Mouse (Mus musculus): Measurements from ENCODE around the gene Mbd3l2. TPM values are rescaled to one million over a fixed set of nuclear protein-coding genes. Genes with fewer than 3 reads are reported as not detected.
"Not testable (repeated sequence)": the region's sequence is repeated elsewhere in the genome, so short reads cannot be mapped to it uniquely, and the experiment has no call there.

Mbd3l2 gene
- total RNA-seq (2021), result not detected
- long read RNA-seq, experiment 1, result 0 reads
- long read RNA-seq, experiment 2, result 0 reads

GRCm38 (mm10) chr9:18430354-18430753 is at the start of gene Mbd3l2:
Gene Mbd3l2 (plus strand): TSS chr9:18430654.
- DNase-seq, result no peak
- intact Hi-C loops (cut with DNase I), result no loop called here

- peak; percentile 34 to 47 for DNase-seq
- intact Hi-C loops (cut with DNase I), result no loop called here
These were observed 44.7 kb upstream of the Mbd3l2 start for GRCm38 (mm10) chr9:18385782-18386181.

DNA sequence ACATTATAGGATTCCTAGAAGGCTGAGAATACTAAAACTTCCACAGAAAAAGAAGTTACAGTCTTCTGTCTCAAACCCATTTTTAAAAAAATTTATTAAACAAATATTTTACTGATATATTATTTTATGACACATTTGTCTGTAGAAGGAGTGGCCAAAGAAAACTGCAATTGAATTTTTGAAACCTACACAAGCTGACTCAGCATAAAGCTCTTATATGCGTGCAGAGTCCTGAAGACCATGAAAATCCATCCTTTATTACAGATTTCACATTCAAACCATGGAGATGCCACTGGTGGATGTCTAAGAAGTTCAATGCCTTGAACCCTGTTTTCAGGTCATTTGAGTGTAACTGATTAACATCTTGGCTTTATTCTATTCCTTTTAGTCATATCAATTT is 30.8 kb upstream of the Mbd3l2 start:
- intact Hi-C loops (cut with DNase I), result no loop called here
- no peak for DNase-seq

GRCm38 (mm10) chr9:18402895-18403294 is 27.6 kb upstream of the Mbd3l2 start, which contains the start of gene Naalad2:
Gene Naalad2 (minus strand): TSS chr9:18402995.
- DNase-seq, result not testable (repeated sequence)

GRCm38 (mm10) chr9:18404118-18404517 is 26.3 kb upstream of the Mbd3l2 start, which contains the start of gene Ubtfl1:
Gene Ubtfl1 (plus strand): TSS chr9:18404418.
- intact Hi-C loops (cut with DNase I), result no loop called here

More at GRCm38 (mm10) chr9:18402895-18403294, 27.6 kb upstream of the Mbd3l2 start, which contains the start of gene Naalad2:
- intact Hi-C loops (cut with DNase I), result not testable (repeated sequence)

DNA sequence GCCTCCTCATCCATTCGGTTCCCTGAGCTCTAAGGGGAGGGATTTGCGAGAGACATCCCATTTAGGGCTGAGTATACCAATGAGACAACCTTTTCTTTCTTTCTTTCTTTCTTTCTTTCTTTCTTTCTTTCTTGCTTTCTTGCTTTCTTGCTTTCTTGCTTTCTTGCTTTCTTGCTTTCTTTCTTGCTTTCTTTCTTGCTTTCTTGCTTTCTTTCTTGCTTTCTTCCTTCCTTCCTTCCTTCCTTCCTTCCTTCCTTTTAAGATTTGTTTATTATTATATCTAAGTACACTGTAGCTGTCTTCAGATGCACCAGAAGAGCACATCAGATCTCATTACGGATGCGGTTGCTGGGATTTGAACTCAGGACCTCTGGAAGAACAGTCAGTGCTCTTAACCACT is 18.1 kb upstream of the Mbd3l2 start:
- DNase-seq; intact Hi-C loops (cut with DNase I): not testable (repeated sequence)

More at GRCm38 (mm10) chr9:18404118-18404517, 26.3 kb upstream of the Mbd3l2 start, which contains the start of gene Ubtfl1:
- DNase-seq, result no peak

GRCm38 (mm10) chr9:18431687-18432086 is 1.2 kb downstream of the Mbd3l2 start:
- intact Hi-C loops (cut with DNase I), result no loop called here
- peak; percentile 6 to 13 for DNase-seq

DNA sequence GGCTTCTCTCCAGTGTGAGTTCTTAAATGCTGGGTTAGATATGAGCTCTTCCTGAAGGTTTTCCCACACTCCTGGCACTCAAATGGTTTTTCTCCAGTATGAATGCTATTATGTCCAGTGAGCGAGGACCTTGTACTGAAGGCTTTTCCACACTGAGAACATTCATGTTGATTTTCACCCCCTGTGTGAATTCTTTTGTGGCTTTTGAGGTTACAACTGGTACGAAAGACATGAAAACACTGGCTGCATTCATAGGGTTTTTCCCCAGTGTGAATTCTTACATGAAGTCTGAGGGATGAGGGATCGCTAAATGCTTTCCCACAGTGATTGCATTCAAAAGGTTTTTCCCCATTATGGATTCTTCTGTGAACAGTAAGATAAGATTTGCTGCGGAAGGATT is 26.1 kb downstream of the Mbd3l2 start:
- no peak for DNase-seq
- intact Hi-C loops (cut with DNase I), result no loop called here

- intact Hi-C loops (cut with DNase I), result no loop called here
- no peak for DNase-seq
These were observed 36.9 kb downstream of the Mbd3l2 start for GRCm38 (mm10) chr9:18467350-18467749.

- DNase-seq, result no peak
- intact Hi-C loops (cut with DNase I), result no loop called here
These were observed 37.6 kb downstream of the Mbd3l2 start for GRCm38 (mm10) chr9:18468005-18468404.

DNA sequence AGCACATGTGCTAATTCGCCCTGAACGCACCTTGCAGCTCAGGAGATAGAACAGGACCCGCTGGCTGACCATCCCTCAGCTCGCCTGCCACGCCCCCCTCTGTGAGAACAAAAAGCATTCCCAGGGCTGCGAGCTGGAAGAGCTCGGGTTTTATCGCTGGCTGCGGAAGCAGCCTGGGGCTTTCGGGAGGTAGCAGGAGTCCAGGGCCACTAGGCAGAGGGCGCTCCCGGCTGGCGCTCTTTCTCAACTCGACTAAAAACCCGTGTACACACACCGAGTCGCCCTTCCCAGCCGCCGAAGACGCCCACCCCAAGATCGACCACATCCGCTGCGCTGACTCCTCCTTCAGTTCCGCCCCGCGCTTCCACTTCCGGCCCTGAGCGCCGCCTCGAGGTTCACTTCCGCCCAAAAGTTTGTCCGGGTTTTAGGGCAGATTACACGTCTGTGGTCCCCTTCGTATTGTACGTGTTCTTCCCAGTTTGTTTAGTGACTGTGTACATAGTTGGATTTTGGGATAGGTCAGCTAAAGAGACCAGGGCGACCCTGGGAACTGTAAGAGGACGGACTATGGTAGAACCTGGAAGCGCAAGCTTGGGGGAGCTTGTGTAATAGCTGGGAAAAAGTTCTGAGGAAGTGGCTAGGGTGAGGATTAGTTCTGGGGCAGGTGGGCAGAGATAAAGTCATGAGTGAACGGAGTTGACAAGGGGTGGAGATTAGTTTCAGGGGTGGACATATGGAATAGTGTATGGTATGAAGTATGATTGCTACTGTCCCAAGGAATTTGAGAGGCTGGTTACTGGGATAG is 43.1 kb downstream of the Mbd3l2 start:
- intact Hi-C loops (cut with DNase I), result loop anchor here (5.0 kb wide), 1 partner anchor 181 kb away; the partner anchor contains the start of gene Chordc1
- peak; percentile 71 to 77 for DNase-seq

DNA sequence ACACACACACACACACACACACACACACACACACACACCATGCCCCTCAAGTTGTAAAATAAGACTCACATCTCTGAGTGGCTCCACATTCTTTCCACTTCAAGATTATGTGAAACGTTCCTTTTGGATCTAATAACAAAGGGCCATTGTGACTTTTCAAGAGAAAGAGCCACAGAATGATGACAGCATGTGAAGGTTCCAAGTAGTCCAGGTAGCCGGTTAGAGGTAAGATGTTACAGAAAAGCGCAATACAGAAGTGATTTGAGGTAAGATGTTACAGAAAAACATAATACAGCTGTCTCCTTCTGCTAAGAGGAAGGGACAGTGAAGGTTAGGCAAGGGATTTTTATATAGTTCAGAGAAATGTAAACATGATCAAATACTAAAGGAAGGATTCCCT is 47.7 kb downstream of the Mbd3l2 start, which contains the start of the genes Zfp558 and Mbd3l1:
Zfp558 (minus strand) TSS at position 101 of the 400 bp plus-strand sequence.
Mbd3l1 (plus strand) TSS at position 192 of the 400 bp plus-strand sequence.
- DNase-seq, result no peak
- intact Hi-C loops (cut with DNase I), result no loop called here

Small RNAs within 50 kb of the gene (microRNA-seq; reads per million reads assigned to microRNA genes)
- 0 reads per million in 2 experiments for gene Gm22854

Other genes with a start within 250 kb of the Mbd3l2 start
- gene Chordc1, start 138.5 kb upstream of the Mbd3l2 start, total RNA-seq (2021), result 10 to 100 TPM; 42.5 to 56.5 TPM
- gene Naalad2, start 27.7 kb upstream of the Mbd3l2 start, total RNA-seq (2021), result 10 to 100 TPM; 14.9 to 15.3 TPM
- gene Ubtfl1, start 26.2 kb upstream of the Mbd3l2 start, total RNA-seq (2021), result not detected
- 1 to 10 TPM; 1.3 to 1.5 TPM for gene Zfp558, start 47.6 kb downstream of the Mbd3l2 start, total RNA-seq (2021)
- gene Mbd3l1, start 47.7 kb downstream of the Mbd3l2 start, total RNA-seq (2021), result not detected
- 10 to 100 TPM in 1 of 2 experiments, 1 to 10 TPM in 1; 9.2 to 11.9 TPM for gene Muc16, start 243.9 kb downstream of the Mbd3l2 start, total RNA-seq (2021)